Mouse (Mus musculus): ENCODE measurements around the gene Serpina3g.

- TF ChIP-seq GATA2 (IDR thresholded peaks at IDR 0.05; ENCODE audit: borderline replicate concordance, low read depth, low read length) (no peak), CTCF (IDR thresholded peaks at IDR 0.05; ENCODE audit: low read depth, low read length) (no peak), TAL1 (conservative IDR thresholded peaks at IDR 0.05; ENCODE audit: low read depth, low read length) (no peak), POLR2AphosphoS5 (IDR thresholded peaks at IDR 0.05; ENCODE audit: insufficient replicate concordance, low read depth, low read length) (no peak), GATA1 (IDR thresholded peaks at IDR 0.05; ENCODE audit: borderline replicate concordance, low read length) (no peak)
Observed at GRCm38 (mm10) chr12:104190852-104191251, 45.2 kb upstream of the Serpina3g start.

Measured in G1E (cell line).